Mouse (Mus musculus) hindbrain, embryonic 10.5 days (tissue): ENCODE measurements at regions not wholly inside any gene's neighbourhood (a gene's known extent, or its start where the extent isn't known, plus 50 kb on each side); places are given as distances from the start of the nearest gene placed in this dataset.
"Not testable (repeated sequence)": the region's sequence is repeated elsewhere in the genome, so short reads cannot be mapped to it uniquely, and the experiment has no call there.

Experiments used
- DNase-seq: peaks from one replicate; pipeline ENCODE4 v3.0.0-alpha.2; 2017; ENCODE audit warnings: low spot score
- H3K27ac ChIP-seq: fragments of 300-500 bp; sonication (generic); 2 replicates; pipeline ENCODE4 v1.5.1; 2016; ENCODE audit warnings: mild to moderate bottlenecking, moderate library complexity
- H3K27me3 ChIP-seq: fragments of 300-500 bp; sonication (generic); 2 replicates; pipeline ENCODE4 v1.6.1; 2016; ENCODE audit warnings: mild to moderate bottlenecking; ENCODE audit not compliant: poor library complexity, insufficient read depth, severe bottlenecking
- H3K36me3 ChIP-seq: fragments of 300-500 bp; sonication (generic); 2 replicates; pipeline ENCODE4 v1.6.1; 2016; ENCODE audit warnings: mild to moderate bottlenecking, moderate library complexity
- H3K4me1 ChIP-seq: fragments of 300-500 bp; sonication (generic); replicated peaks from 2 replicates; pipeline ENCODE4 v1.6.1; 2016; ENCODE audit warnings: mild to moderate bottlenecking
- H3K4me3 ChIP-seq: fragments of 300-500 bp; sonication (generic); 2 replicates; pipeline ENCODE4 v1.5.1; 2016; ENCODE audit warnings: mild to moderate bottlenecking, moderate library complexity
- H3K9me3 ChIP-seq: fragments of 300-500 bp; sonication (generic); 2 replicates; pipeline ENCODE4 v1.6.1; 2016; ENCODE audit warnings: mild to moderate bottlenecking, moderate library complexity
- WGBS: fragments of 180-500 bp; shearing (Covaris S2); methylation state at CpG from one replicate; pipeline ENCODE4 v1.1.7; 2016; 5-methylcytosine and 5-hydroxymethylcytosine counted together

DNA sequence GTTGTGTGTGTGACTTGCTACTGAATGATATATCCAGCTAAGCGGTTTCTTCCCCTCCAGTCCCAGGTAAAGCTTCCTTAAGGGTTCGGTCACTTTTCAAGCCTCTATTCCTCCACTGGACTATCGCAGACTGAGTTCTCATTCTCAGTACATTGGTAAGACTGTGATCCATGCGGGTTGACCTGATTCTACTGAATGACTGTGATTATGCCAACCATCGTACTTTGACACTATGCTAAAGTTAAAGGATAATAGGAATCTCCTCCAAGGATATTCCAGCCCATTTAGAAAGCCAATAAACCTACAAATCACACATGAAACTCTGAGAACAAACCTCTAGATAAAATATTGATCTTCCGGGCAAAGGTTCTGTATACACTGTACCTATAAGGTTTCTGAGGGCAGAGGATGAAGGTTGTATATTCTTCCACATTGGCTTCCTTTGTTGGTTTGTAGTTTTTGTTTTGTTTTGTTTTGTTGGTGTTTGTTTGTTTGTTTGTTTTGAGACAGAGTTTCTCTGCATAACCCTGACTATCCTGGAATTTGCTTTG is 223.7 kb upstream of the Zpld1 start:
- Histone ChIP-seq H3K27ac (no peak overlapping the region), H3K4me1 (no peaks in the 10 kb centered on the region), H3K9me3 (no peaks in the 10 kb centered on the region), H3K27me3 (no peaks in the 10 kb centered on the region), H3K36me3 (no peaks in the 10 kb centered on the region), H3K4me3 (no peak overlapping the region)
- no peak for DNase-seq
- 94% methylated on average over 6 of the region's 6 CpGs for WGBS

- peaks cover 4% of the 10 kb centered on the region; the same call in 1 of the 2 replicates for H3K4me1 ChIP-seq
- no peak overlapping the region for H3K27ac ChIP-seq
- no peak overlapping the region for H3K4me3 ChIP-seq
- DNase-seq, result no peak
- H3K27me3 ChIP-seq, result no peaks in the 10 kb centered on the region
- H3K9me3 ChIP-seq, result no peaks in the 10 kb centered on the region
- 90% methylated on average over 6 of the region's 6 CpGs for WGBS
- no peaks in the 10 kb centered on the region for H3K36me3 ChIP-seq
Measured at GRCm38 (mm10) chr16:55520077-55520476, 222.3 kb upstream of the Zpld1 start.

DNA sequence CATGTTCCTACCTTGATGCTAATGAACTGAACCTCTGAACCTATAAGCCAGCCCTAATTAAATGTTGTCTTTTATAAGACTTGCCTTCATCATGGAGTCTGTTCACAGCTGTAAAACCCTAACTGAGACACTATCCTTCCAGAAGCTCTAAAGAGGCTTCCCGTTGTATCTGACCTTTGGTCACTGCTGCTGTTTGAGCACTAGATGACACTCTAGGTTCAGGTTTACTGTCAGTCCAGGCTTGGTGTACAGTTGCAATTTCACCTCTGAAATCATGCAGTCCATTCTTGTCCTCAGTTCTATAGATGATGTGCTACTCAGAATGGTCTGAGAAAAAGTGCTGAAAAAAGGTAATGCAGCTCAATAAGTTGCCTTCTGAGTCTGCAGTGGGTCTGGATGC is 221.9 kb upstream of the Zpld1 start:
- DNase-seq, result no peak
- H3K36me3 ChIP-seq, result no peaks in the 10 kb centered on the region
- 92% methylated on average over 1 of the region's 1 CpGs for WGBS

GRCm38 (mm10) chr16:55516994-55517393 is 219.2 kb upstream of the Zpld1 start:
- no peaks in the 10 kb centered on the region for H3K9me3 ChIP-seq
- no peaks in the 10 kb centered on the region for H3K36me3 ChIP-seq
- no peaks in the 10 kb centered on the region for H3K27me3 ChIP-seq
- peaks cover 4% of the 10 kb centered on the region; the same call in 1 of the 2 replicates for H3K4me1 ChIP-seq
- H3K27ac ChIP-seq, result no peak overlapping the region
- H3K4me3 ChIP-seq, result no peak overlapping the region
- no peak for DNase-seq
- whole genome bisulfite sequencing, result 89% methylated on average over 4 of the region's 4 CpGs

More for the DNA sequence above, 221.9 kb upstream of the Zpld1 start:
- Histone ChIP-seq H3K27me3 (no peaks in the 10 kb centered on the region), H3K4me1 (peaks cover 4% of the 10 kb centered on the region; the same call in 1 of the 2 replicates), H3K9me3 (no peaks in the 10 kb centered on the region), H3K27ac (no peak overlapping the region), H3K4me3 (no peak overlapping the region)

DNA sequence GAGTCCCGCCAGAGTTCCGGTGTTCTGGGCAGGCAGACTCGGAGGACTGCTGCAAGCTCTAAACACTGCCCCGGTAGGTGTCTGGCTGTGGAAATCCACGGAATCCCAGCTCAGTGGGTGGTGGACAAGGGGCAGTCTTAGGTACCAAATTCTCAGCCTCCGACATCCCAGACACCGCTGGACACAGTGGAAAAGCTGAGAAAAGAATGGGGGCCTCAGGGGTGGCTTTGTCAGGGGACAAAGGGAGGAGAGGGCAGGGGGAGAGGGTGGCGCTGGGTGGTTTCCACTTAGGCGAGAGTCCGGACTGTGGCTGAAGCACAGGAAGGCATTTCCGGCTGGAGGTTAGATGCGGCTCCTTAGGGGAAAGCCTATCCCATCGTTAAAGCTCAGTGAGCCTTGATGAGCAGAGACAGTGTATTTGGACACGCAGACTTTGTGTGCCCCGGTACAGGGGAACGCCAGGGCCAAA is 217.5 kb upstream of the Zpld1 start:
- H3K4me1 ChIP-seq, result peaks cover 4% of the 10 kb centered on the region; the same call in 1 of the 2 replicates
- 34% methylated on average over 16 of the region's 16 CpGs for WGBS
- H3K27ac ChIP-seq, result peak overlapping the region; percentile 83
- peak; percentile 34 for DNase-seq
- no peaks in the 10 kb centered on the region for H3K9me3 ChIP-seq
- H3K36me3 ChIP-seq, result no peaks in the 10 kb centered on the region
- H3K4me3 ChIP-seq, result peak overlapping the region; percentile 47
- no peaks in the 10 kb centered on the region for H3K27me3 ChIP-seq

DNA sequence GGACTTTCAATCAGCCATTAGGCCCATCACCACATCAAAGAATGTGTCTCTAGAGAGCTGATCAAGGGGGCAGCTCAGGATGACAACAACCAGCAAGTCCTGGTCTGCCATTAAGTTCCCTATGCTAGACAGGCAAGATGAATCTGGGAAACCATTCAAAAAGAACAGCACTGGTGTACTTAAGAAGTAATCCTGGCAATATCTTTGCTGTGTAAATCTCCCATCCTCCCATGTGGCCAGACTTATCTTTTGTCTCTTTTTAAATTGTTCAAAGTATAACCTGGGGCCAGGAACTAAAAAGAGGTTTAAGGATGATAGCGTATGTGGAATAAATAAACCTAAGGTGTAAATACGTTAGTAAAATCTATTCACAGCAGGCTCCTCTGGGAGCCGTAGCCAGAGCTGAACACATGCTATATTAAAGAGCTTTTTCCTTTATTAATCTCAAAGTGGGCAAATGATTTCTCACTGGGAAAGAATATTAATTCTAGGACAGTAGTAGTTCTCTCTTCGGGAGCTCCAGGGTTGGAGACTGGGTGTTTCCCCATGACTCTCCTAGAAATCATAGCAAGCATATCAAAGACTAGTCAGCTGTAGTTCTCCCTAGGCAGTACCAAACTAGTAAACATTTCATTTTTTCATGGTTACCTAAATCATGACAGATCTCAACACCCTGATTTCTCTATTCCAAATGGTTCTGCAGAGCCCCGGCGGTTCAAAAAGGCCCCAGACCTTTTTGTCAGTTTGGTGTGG is 216.8 kb upstream of the Zpld1 start:
- DNase-seq, result no peak
- H3K4me3 ChIP-seq, result peak overlapping the region; percentile 47

DNA sequence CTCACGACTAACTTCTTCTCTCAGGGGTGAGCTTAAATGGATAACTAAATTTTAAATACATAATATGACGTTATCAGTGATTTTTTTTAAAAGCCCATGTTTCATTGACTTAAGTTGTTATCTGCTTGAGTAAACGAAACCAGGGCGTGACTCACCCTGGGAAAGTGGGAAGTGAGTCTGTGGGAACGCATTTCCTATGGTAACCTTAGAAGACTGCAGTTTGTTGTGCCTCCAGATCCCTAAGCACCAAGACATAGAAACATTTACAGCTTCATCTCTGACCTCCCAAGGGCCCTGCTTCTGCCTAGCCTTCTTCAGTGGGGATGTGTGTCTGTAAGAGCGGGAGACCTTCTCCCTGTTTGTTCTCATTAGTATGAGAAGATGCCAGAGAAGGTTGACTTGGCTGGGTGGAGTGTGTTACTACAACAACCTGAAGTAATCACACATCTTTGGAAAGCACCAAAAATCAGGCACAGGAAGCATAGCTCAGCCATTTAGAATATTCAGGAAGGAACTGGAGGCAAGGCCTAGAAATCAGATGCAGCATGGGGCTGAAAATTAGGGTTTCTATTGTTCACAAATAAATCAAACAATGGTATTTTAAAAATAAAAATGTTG is 207.1 kb upstream of the Zpld1 start:
- Histone ChIP-seq H3K27ac (no peak overlapping the region), H3K4me1 (no peaks in the 10 kb centered on the region), H3K36me3 (no peaks in the 10 kb centered on the region), H3K9me3 (no peaks in the 10 kb centered on the region), H3K4me3 (no peak overlapping the region), H3K27me3 (no peaks in the 10 kb centered on the region)
- 72% methylated on average over 6 of the region's 6 CpGs for WGBS
- no peak for DNase-seq

More for the DNA sequence above, 216.8 kb upstream of the Zpld1 start:
- 77% methylated on average over 6 of the region's 6 CpGs for WGBS
- Histone ChIP-seq H3K27me3 (no peaks in the 10 kb centered on the region), H3K36me3 (no peaks in the 10 kb centered on the region), H3K9me3 (no peaks in the 10 kb centered on the region), H3K4me1 (peaks cover 4% of the 10 kb centered on the region; the same call in 1 of the 2 replicates), H3K27ac (peak overlapping the region; percentile 83)

- no peak for DNase-seq
- WGBS, result 83% methylated on average over 3 of the region's 3 CpGs
- Histone ChIP-seq H3K27me3 (no peaks in the 10 kb centered on the region), H3K4me3 (no peak overlapping the region), H3K27ac (no peak overlapping the region), H3K9me3 (no peaks in the 10 kb centered on the region), H3K36me3 (no peaks in the 10 kb centered on the region), H3K4me1 (no peaks in the 10 kb centered on the region)
Measured at GRCm38 (mm10) chr16:55504274-55504673, 206.5 kb upstream of the Zpld1 start.

- no peak for DNase-seq
- Histone ChIP-seq H3K4me3 (no peak overlapping the region), H3K9me3 (no peaks in the 10 kb centered on the region), H3K36me3 (no peaks in the 10 kb centered on the region), H3K27me3 (no peaks in the 10 kb centered on the region), H3K4me1 (no peaks in the 10 kb centered on the region), H3K27ac (no peak overlapping the region)
Measured at GRCm38 (mm10) chr16:55503273-55503672, 205.5 kb upstream of the Zpld1 start.

- not testable (repeated sequence) for H3K27me3 ChIP-seq, H3K27ac ChIP-seq, H3K4me3 ChIP-seq, H3K36me3 ChIP-seq, H3K4me1 ChIP-seq, H3K9me3 ChIP-seq, DNase-seq
Measured at GRCm38 (mm10) chr16:55499831-55500230, 202.0 kb upstream of the Zpld1 start.

DNA sequence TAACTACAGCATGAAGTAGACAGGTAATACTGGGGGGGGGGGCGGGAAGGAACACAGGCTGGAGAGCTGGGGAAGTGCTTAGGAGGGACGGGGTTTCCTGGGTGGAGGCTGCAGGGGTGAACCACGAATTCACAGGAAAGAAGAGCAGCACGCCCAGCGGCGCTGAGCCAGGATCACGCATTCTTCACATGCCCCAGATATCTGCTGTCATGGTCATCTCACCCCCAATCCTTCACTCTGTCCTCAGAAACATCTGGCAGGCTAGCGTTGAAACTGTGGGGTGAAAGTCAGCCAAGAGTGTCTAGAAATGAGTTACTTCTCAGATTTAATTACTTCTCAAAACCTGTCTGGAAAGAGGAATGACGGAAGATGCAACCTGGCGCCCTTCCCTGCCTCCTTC is 197.3 kb upstream of the Zpld1 start:
- H3K27me3 ChIP-seq, result no peaks in the 10 kb centered on the region
- 86% methylated on average over 10 of the region's 10 CpGs for WGBS
- DNase-seq, result no peak
- H3K27ac ChIP-seq, result no peak overlapping the region
- no peaks in the 10 kb centered on the region for H3K36me3 ChIP-seq
- H3K4me1 ChIP-seq, result no peaks in the 10 kb centered on the region
- H3K9me3 ChIP-seq, result 0 out of 2 replicates have a peak, but pooled peaks cover 4% of the 10 kb centered on the region
- no peak overlapping the region for H3K4me3 ChIP-seq

DNA sequence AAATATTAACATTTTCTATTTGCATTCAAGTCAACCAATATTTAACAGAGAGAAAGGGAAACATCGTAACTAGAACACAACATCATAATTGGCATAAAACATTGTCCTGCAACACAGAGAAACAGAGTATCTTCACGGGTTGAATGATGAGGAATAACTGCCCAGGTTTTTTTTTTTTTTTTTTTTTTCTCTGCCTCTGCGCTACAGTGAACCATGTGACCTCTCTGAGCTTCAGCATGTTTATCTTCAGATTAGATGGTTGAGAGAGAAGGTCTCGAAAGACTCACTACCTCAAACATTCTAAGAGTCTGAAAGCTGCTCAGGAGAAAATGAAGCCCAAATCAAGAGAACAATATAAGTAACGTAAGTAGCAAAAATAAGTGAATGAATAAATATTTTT is 196.4 kb upstream of the Zpld1 start:
- H3K27ac ChIP-seq, result no peak overlapping the region
- no peaks in the 10 kb centered on the region for H3K27me3 ChIP-seq
- H3K36me3 ChIP-seq, result no peaks in the 10 kb centered on the region
- 0 out of 2 replicates have a peak, but pooled peaks cover 4% of the 10 kb centered on the region for H3K9me3 ChIP-seq
- no peak overlapping the region for H3K4me3 ChIP-seq
- H3K4me1 ChIP-seq, result no peaks in the 10 kb centered on the region
- 81% methylated on average over 5 of the region's 5 CpGs for WGBS
- no peak for DNase-seq

DNA sequence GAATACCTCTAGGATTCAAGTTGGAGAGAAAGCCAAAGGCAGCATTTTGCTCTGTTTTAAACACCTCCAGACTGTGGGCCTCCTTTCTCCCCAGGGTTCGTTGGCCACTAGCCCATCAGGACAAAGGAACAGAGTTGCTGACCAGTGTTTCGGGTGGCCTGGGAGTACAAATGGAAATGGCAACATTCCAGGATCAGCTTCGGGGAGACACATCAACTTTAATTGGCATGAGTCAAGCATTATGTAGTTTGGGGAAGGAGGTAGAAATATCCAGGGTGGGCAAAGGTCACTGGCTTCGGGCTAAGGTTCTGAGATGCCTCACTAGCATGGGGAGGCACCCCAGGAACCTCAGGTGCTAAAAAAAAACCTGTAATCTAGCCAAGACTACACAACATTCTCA is 194.3 kb upstream of the Zpld1 start:
- Histone ChIP-seq H3K27ac (no peak overlapping the region), H3K27me3 (no peaks in the 10 kb centered on the region), H3K9me3 (0 out of 2 replicates have a peak, but pooled peaks cover 4% of the 10 kb centered on the region), H3K4me3 (no peak overlapping the region), H3K4me1 (no peaks in the 10 kb centered on the region), H3K36me3 (no peaks in the 10 kb centered on the region)
- 87% methylated on average over 4 of the region's 4 CpGs for WGBS
- no peak for DNase-seq
